Mouse (Mus musculus): ENCODE measurements around the gene Nsun6. TPM values are rescaled to one million over a fixed set of nuclear protein-coding genes. Genes with fewer than 3 reads are reported as not detected.

Nsun6 gene
- polyA plus RNA-seq, 1 experiment from 2014 or later = 7.6 TPM

GRCm38 (mm10) chr2:15060856-15061255, 6.0 kb upstream of the Nsun6 start:
- Histone ChIP-seq H3K9ac (ENCODE audit: low read depth, low read length) (no peak overlapping the region), H3K4me2 (ENCODE audit: low read depth, low read length) (no peak overlapping the region), H3K27ac (ENCODE audit: low read length) (no peak overlapping the region), H3K4me3 (ENCODE audit: low read length) (no peak overlapping the region), H3K36me3 (ENCODE audit: control insufficient read depth, insufficient read depth, low read length) (no peaks in the 10 kb centered on the region), H3K9me3 (ENCODE audit: control insufficient read depth, low read length) (no peaks in the 10 kb centered on the region), H3K27me3 (replicated peaks; ENCODE audit: control insufficient read depth, insufficient read depth, low read length) (no peaks in the 10 kb centered on the region), H3K4me1 (ENCODE audit: control insufficient read depth, insufficient read depth, low read length) (peaks cover 13% of the 10 kb centered on the region)
- WGBS = 79% methylated on average over 3 of the region's 3 CpGs
- ATAC-seq = no peak

GRCm38 (mm10) chr2:15058227-15058626, 3.4 kb upstream of the Nsun6 start:
- no peaks in the 10 kb centered on the region for H3K27me3 ChIP-seq (replicated peaks; ENCODE audit: control insufficient read depth, insufficient read depth, low read length)
- ATAC-seq = no peak
- no peak overlapping the region for H3K4me3 ChIP-seq (ENCODE audit: low read length)
- WGBS = 83% methylated on average over 5 of the region's 5 CpGs
- H3K36me3 ChIP-seq (ENCODE audit: control insufficient read depth, insufficient read depth, low read length) = no peaks in the 10 kb centered on the region
- H3K27ac ChIP-seq (ENCODE audit: low read length) = no peak overlapping the region
- H3K4me1 ChIP-seq (ENCODE audit: control insufficient read depth, insufficient read depth, low read length) = peaks cover 17% of the 10 kb centered on the region
- H3K9me3 ChIP-seq (ENCODE audit: control insufficient read depth, low read length) = no peaks in the 10 kb centered on the region
- H3K4me2 ChIP-seq (ENCODE audit: low read depth, low read length) = no peak overlapping the region
- no peak overlapping the region for H3K9ac ChIP-seq (ENCODE audit: low read depth, low read length)

GRCm38 (mm10) chr2:15055741-15056151, 877 bp upstream of the Nsun6 start:
- 0% methylated on average over 15 of the region's 15 CpGs for WGBS
- peaks cover 17% of the 10 kb centered on the region for H3K4me1 ChIP-seq (ENCODE audit: control insufficient read depth, insufficient read depth, low read length)
- ATAC-seq = peak; percentile 3; the same call in 1 of the 2 replicates
- H3K4me3 ChIP-seq (ENCODE audit: low read length) = peak overlapping the region; percentile 86
- H3K4me2 ChIP-seq (ENCODE audit: low read depth, low read length) = peak overlapping the region; percentile 58
- no peaks in the 10 kb centered on the region for H3K27me3 ChIP-seq (replicated peaks; ENCODE audit: control insufficient read depth, insufficient read depth, low read length)
- no peaks in the 10 kb centered on the region for H3K36me3 ChIP-seq (ENCODE audit: control insufficient read depth, insufficient read depth, low read length)
- peak overlapping the region; percentile 93 for H3K27ac ChIP-seq (ENCODE audit: low read length)
- H3K9ac ChIP-seq (ENCODE audit: low read depth, low read length) = peak overlapping the region; percentile 94
- no peaks in the 10 kb centered on the region for H3K9me3 ChIP-seq (ENCODE audit: control insufficient read depth, low read length)

- Histone ChIP-seq H3K4me3 (ENCODE audit: low read length) (peak overlapping the region; percentile 86), H3K27me3 (replicated peaks; ENCODE audit: control insufficient read depth, insufficient read depth, low read length) (no peaks in the 10 kb centered on the region), H3K4me2 (ENCODE audit: low read depth, low read length) (peak overlapping the region; percentile 71), H3K36me3 (ENCODE audit: control insufficient read depth, insufficient read depth, low read length) (no peaks in the 10 kb centered on the region), H3K4me1 (ENCODE audit: control insufficient read depth, insufficient read depth, low read length) (peaks cover 17% of the 10 kb centered on the region), H3K9ac (ENCODE audit: low read depth, low read length) (peak overlapping the region; percentile 81), H3K27ac (ENCODE audit: low read length) (peak overlapping the region; percentile 91), H3K9me3 (ENCODE audit: control insufficient read depth, low read length) (no peaks in the 10 kb centered on the region)
- peak; percentile 55 for ATAC-seq
- 16% methylated on average over 10 of the region's 10 CpGs for WGBS
Measured at GRCm38 (mm10) chr2:15054496-15054895, 373 bp downstream of the Nsun6 start.

GRCm38 (mm10) chr2:15049117-15049873, 5.6 kb downstream of the Nsun6 start, which contains the start of gene Arl5b:
TSS of gene Arl5b (plus strand) at chr2:15049395.
- H3K9me3 ChIP-seq (ENCODE audit: control insufficient read depth, low read length) = no peaks in the 10 kb centered on the region
- peak within 1 kb of the TSS; percentile 80 for H3K9ac ChIP-seq (ENCODE audit: low read depth, low read length)
- H3K4me1 ChIP-seq (ENCODE audit: control insufficient read depth, insufficient read depth, low read length) = 0 out of 2 replicates have a peak, but pooled peaks cover 3% of the 10 kb centered on the region
- WGBS = 7% methylated on average over 20 of the region's 20 CpGs
- no peaks in the 10 kb centered on the region for H3K36me3 ChIP-seq (ENCODE audit: control insufficient read depth, insufficient read depth, low read length)
- H3K27me3 ChIP-seq (replicated peaks; ENCODE audit: control insufficient read depth, insufficient read depth, low read length) = no peaks in the 10 kb centered on the region
- peak within 1 kb of the TSS; percentile 80 for H3K4me3 ChIP-seq (ENCODE audit: low read length)
- H3K4me2 ChIP-seq (ENCODE audit: low read depth, low read length) = peak within 1 kb of the TSS; percentile 56
- H3K27ac ChIP-seq (ENCODE audit: low read length) = no peak within 1 kb of the TSS
- peak; percentile 98 for ATAC-seq

- WGBS = 46% methylated on average over 5 of the region's 5 CpGs
- no peaks in the 10 kb centered on the region for H3K36me3 ChIP-seq (ENCODE audit: control insufficient read depth, insufficient read depth, low read length)
- no peaks in the 10 kb centered on the region for H3K9me3 ChIP-seq (ENCODE audit: control insufficient read depth, low read length)
- H3K27me3 ChIP-seq (replicated peaks; ENCODE audit: control insufficient read depth, insufficient read depth, low read length) = no peaks in the 10 kb centered on the region
- no peak overlapping the region for H3K27ac ChIP-seq (ENCODE audit: low read length)
- no peak overlapping the region for H3K4me2 ChIP-seq (ENCODE audit: low read depth, low read length)
- no peak for ATAC-seq
- no peak overlapping the region for H3K4me3 ChIP-seq (ENCODE audit: low read length)
- no peaks in the 10 kb centered on the region for H3K4me1 ChIP-seq (ENCODE audit: control insufficient read depth, insufficient read depth, low read length)
- no peak overlapping the region for H3K9ac ChIP-seq (ENCODE audit: low read depth, low read length)
Measured at GRCm38 (mm10) chr2:15040326-15040725, 14.5 kb downstream of the Nsun6 start.

GRCm38 (mm10) chr2:15038705-15039104, 16.2 kb downstream of the Nsun6 start:
- no peak overlapping the region for H3K4me2 ChIP-seq (ENCODE audit: low read depth, low read length)
- no peak for ATAC-seq

GRCm38 (mm10) chr2:15027816-15028215, 27.1 kb downstream of the Nsun6 start:
- no peaks in the 10 kb centered on the region for H3K4me1 ChIP-seq (ENCODE audit: control insufficient read depth, insufficient read depth, low read length)
- ATAC-seq = no peak

More at GRCm38 (mm10) chr2:15038705-15039104, 16.2 kb downstream of the Nsun6 start:
- 78% methylated on average over 6 of the region's 6 CpGs for WGBS
- Histone ChIP-seq H3K9me3 (ENCODE audit: control insufficient read depth, low read length) (no peaks in the 10 kb centered on the region), H3K27ac (ENCODE audit: low read length) (no peak overlapping the region), H3K9ac (ENCODE audit: low read depth, low read length) (no peak overlapping the region), H3K4me1 (ENCODE audit: control insufficient read depth, insufficient read depth, low read length) (no peaks in the 10 kb centered on the region), H3K27me3 (replicated peaks; ENCODE audit: control insufficient read depth, insufficient read depth, low read length) (no peaks in the 10 kb centered on the region), H3K36me3 (ENCODE audit: control insufficient read depth, insufficient read depth, low read length) (no peaks in the 10 kb centered on the region), H3K4me3 (ENCODE audit: low read length) (no peak overlapping the region)

GRCm38 (mm10) chr2:15026817-15027216, 28.1 kb downstream of the Nsun6 start:
- Histone ChIP-seq H3K9me3 (ENCODE audit: control insufficient read depth, low read length) (no peaks in the 10 kb centered on the region), H3K4me1 (ENCODE audit: control insufficient read depth, insufficient read depth, low read length) (no peaks in the 10 kb centered on the region), H3K27me3 (replicated peaks; ENCODE audit: control insufficient read depth, insufficient read depth, low read length) (no peaks in the 10 kb centered on the region), H3K4me2 (ENCODE audit: low read depth, low read length) (no peak overlapping the region), H3K4me3 (ENCODE audit: low read length) (no peak overlapping the region), H3K9ac (ENCODE audit: low read depth, low read length) (no peak overlapping the region), H3K36me3 (ENCODE audit: control insufficient read depth, insufficient read depth, low read length) (no peaks in the 10 kb centered on the region), H3K27ac (ENCODE audit: low read length) (no peak overlapping the region)
- ATAC-seq = no peak
- WGBS = 85% methylated on average over 3 of the region's 3 CpGs

More at GRCm38 (mm10) chr2:15027816-15028215, 27.1 kb downstream of the Nsun6 start:
- H3K27me3 ChIP-seq (replicated peaks; ENCODE audit: control insufficient read depth, insufficient read depth, low read length) = no peaks in the 10 kb centered on the region
- no peaks in the 10 kb centered on the region for H3K9me3 ChIP-seq (ENCODE audit: control insufficient read depth, low read length)
- H3K4me2 ChIP-seq (ENCODE audit: low read depth, low read length) = no peak overlapping the region
- 93% methylated on average over 1 of the region's 1 CpGs for WGBS
- H3K36me3 ChIP-seq (ENCODE audit: control insufficient read depth, insufficient read depth, low read length) = no peaks in the 10 kb centered on the region
- no peak overlapping the region for H3K4me3 ChIP-seq (ENCODE audit: low read length)
- no peak overlapping the region for H3K9ac ChIP-seq (ENCODE audit: low read depth, low read length)
- no peak overlapping the region for H3K27ac ChIP-seq (ENCODE audit: low read length)

Data from intestine, embryonic 16.5 days (tissue).